Mouse (Mus musculus) spleen, adult 2 months (tissue): ENCODE measurements at regions not wholly inside any gene's neighbourhood (a gene's known extent, or its start where the extent isn't known, plus 50 kb on each side); places are given as distances from the start of the nearest gene placed in this dataset.

Experiments
- DNase-seq, 2 experiments: peaks; one replicate each; pipeline versions ENCODE4 v3.0.0 to v3.0.0-alpha.2; 2012 to 2021; ENCODE audit warnings: low spot score in 2 of 2, low read depth in 1 of 2
- H3K27ac ChIP-seq: fragments of 200-500 bp; 2 replicates; pipeline ENCODE4 v1.5.1; 2012; ENCODE audit warnings: low read length, inconsistent platforms; ENCODE audit not compliant: insufficient read depth
- H3K27me3 ChIP-seq: fragments of 200-500 bp; 2 replicates; pipeline ENCODE4 v1.6.1; 2012; ENCODE audit warnings: mild to moderate bottlenecking, moderate library complexity, low read length, inconsistent platforms; ENCODE audit not compliant: control insufficient read depth, insufficient read depth
- H3K36me3 ChIP-seq: fragments of 200-500 bp; 2 replicates; pipeline ENCODE4 v1.6.1; 2012; ENCODE audit warnings: mild to moderate bottlenecking, low read length, inconsistent platforms; ENCODE audit not compliant: control insufficient read depth, insufficient read depth
- H3K4me1 ChIP-seq: fragments of 200-500 bp; 2 replicates; pipeline ENCODE4 v1.6.1; 2011; ENCODE audit warnings: inconsistent platforms; ENCODE audit not compliant: control insufficient read depth, insufficient read depth, insufficient read length
- H3K4me3 ChIP-seq: fragments of 200-500 bp; 2 replicates; pipeline ENCODE4 v1.5.1; 2011; ENCODE audit warnings: mild to moderate bottlenecking, inconsistent platforms; ENCODE audit not compliant: insufficient read depth, insufficient read length; ENCODE audit errors: extremely low read depth
- CTCF ChIP-seq: fragments of 200-500 bp; IDR thresholded peaks from 2 replicates; pipeline ENCODE4 v1.5.1; 2011; ENCODE audit warnings: mild to moderate bottlenecking, inconsistent platforms; ENCODE audit not compliant: insufficient read depth, insufficient read length, insufficient replicate concordance; ENCODE audit errors: extremely low read depth
- POLR2A ChIP-seq: fragments of 200-500 bp; IDR thresholded peaks from 2 replicates; pipeline ENCODE4 v1.6.1; 2011; ENCODE audit warnings: low read depth, low read length, inconsistent platforms
- WGBS: fragments of 180-500 bp; shearing (Covaris S2); methylation state at CpG from one replicate; pipeline ENCODE4 v1.1.7; 2018; 5-methylcytosine and 5-hydroxymethylcytosine counted together

- no peak for TF ChIP-seq POLR2A
- TF ChIP-seq CTCF: no peak
- Histone ChIP-seq H3K4me1 (no peaks in the 10 kb centered on the region), H3K4me3 (no peak overlapping the region), H3K27me3 (no peaks in the 10 kb centered on the region), H3K27ac (no peak overlapping the region), H3K36me3 (no peaks in the 10 kb centered on the region)
- 88% methylated on average over 5 of the region's 5 CpGs for WGBS
- no peak for DNase-seq
These were observed 99.0 kb downstream of the Gm11146 start for GRCm38 (mm10) chr16:77502916-77503315.

- H3K36me3 ChIP-seq: no peaks in the 10 kb centered on the region
- H3K4me3 ChIP-seq: no peak overlapping the region
- H3K4me1 ChIP-seq: no peaks in the 10 kb centered on the region
- WGBS: 80% methylated on average over 3 of the region's 3 CpGs
- H3K27ac ChIP-seq: no peak overlapping the region
- no peak for DNase-seq
- no peak for TF ChIP-seq CTCF
- no peak for TF ChIP-seq POLR2A
- no peaks in the 10 kb centered on the region for H3K27me3 ChIP-seq
These were observed 99.9 kb downstream of the Gm11146 start for GRCm38 (mm10) chr16:77502026-77502425.

- no peak overlapping the region for H3K27ac ChIP-seq
- no peaks in the 10 kb centered on the region for H3K36me3 ChIP-seq
- H3K27me3 ChIP-seq: no peaks in the 10 kb centered on the region
- WGBS: 78% methylated on average over 4 of the region's 4 CpGs
- DNase-seq: no peak
- H3K4me1 ChIP-seq: no peaks in the 10 kb centered on the region
- no peak overlapping the region for H3K4me3 ChIP-seq
- TF ChIP-seq CTCF (no peak), POLR2A (no peak)
These were observed 100.9 kb downstream of the Gm11146 start for GRCm38 (mm10) chr16:77500981-77501380.

- TF ChIP-seq CTCF (no peak), POLR2A (no peak)
- Histone ChIP-seq H3K4me3 (no peak overlapping the region), H3K27ac (no peak overlapping the region), H3K27me3 (no peaks in the 10 kb centered on the region), H3K4me1 (no peaks in the 10 kb centered on the region), H3K36me3 (no peaks in the 10 kb centered on the region)
- WGBS: 76% methylated on average over 6 of the region's 6 CpGs
- no peak for DNase-seq
These were observed 101.5 kb downstream of the Gm11146 start for GRCm38 (mm10) chr16:77500413-77500812.

- DNase-seq: peak in 1 of 2 experiments; percentile 3
- Histone ChIP-seq H3K36me3 (no peaks in the 10 kb centered on the region), H3K4me3 (no peak overlapping the region), H3K27me3 (no peaks in the 10 kb centered on the region), H3K4me1 (no peaks in the 10 kb centered on the region), H3K27ac (no peak overlapping the region)
- TF ChIP-seq CTCF: no peak
- no peak for TF ChIP-seq POLR2A
- 66% methylated on average over 18 of the region's 18 CpGs for WGBS
These were observed 102.2 kb downstream of the Gm11146 start for GRCm38 (mm10) chr16:77499537-77500301.

GRCm38 (mm10) chr16:77495310-77495709 is 106.6 kb downstream of the Gm11146 start:
- H3K4me1 ChIP-seq: no peaks in the 10 kb centered on the region
- 90% methylated on average over 7 of the region's 7 CpGs for WGBS
- TF ChIP-seq CTCF (no peak), POLR2A (no peak)
- no peak overlapping the region for H3K27ac ChIP-seq
- H3K36me3 ChIP-seq: no peaks in the 10 kb centered on the region
- H3K27me3 ChIP-seq: no peaks in the 10 kb centered on the region
- no peak overlapping the region for H3K4me3 ChIP-seq
- no peak for DNase-seq

- Histone ChIP-seq H3K36me3 (no peaks in the 10 kb centered on the region), H3K27me3 (no peaks in the 10 kb centered on the region), H3K27ac (no peak overlapping the region), H3K4me3 (no peak overlapping the region), H3K4me1 (no peaks in the 10 kb centered on the region)
- TF ChIP-seq CTCF (no peak), POLR2A (no peak)
- no peak for DNase-seq
- 93% methylated on average over 7 of the region's 7 CpGs for WGBS
These were observed 107.9 kb downstream of the Gm11146 start for GRCm38 (mm10) chr16:77494042-77494441.
